Mouse (Mus musculus) heart, adult 2 months (tissue): ENCODE measurements around the gene Pcbp1.

Source experiments
- CTCF ChIP-seq: fragments of 200-600 bp; IDR thresholded peaks from 2 replicates; pipeline ENCODE4 v1.8.1; 2022; ENCODE audit warnings: antibody characterized with exemption, mild to moderate bottlenecking, moderate library complexity
- POLR2A ChIP-seq: fragments of 200-500 bp; IDR thresholded peaks from 2 replicates; pipeline ENCODE4 v1.6.1; 2011; ENCODE audit warnings: mild to moderate bottlenecking, low read depth, low read length, control low read depth; ENCODE audit not compliant: insufficient read depth

GRCm38 (mm10) chr6:86523755-86524434 is 2.2 kb downstream of the Pcbp1 start:
- TF ChIP-seq CTCF (no peak), POLR2A (no peak)
